Mouse (Mus musculus) midbrain, embryonic 13.5 days (tissue): ENCODE data around the gene Cldn12. TPM values are rescaled to one million over a fixed set of nuclear protein-coding genes. Genes with fewer than 3 reads are reported as not detected.

ENCODE experiments used
- ATAC-seq: fragments of 200-750 bp; cut with Nextera tagmentation; 2 replicates; pipeline ENCODE4 v1.8.0; 2017; ENCODE audit warnings: mild to moderate bottlenecking, moderate TSS enrichment, moderate library complexity
- H3K27ac ChIP-seq: fragments of 300-500 bp; sonication (generic); 2 replicates; pipeline ENCODE4 v1.5.1; 2015; ENCODE audit warnings: inconsistent platforms, mild to moderate bottlenecking, moderate library complexity
- H3K27me3 ChIP-seq: fragments of 300-500 bp; sonication (generic); 2 replicates; pipeline ENCODE4 v1.6.1; 2015; ENCODE audit warnings: mild to moderate bottlenecking, inconsistent platforms
- H3K36me3 ChIP-seq: fragments of 300-500 bp; sonication (generic); 2 replicates; pipeline ENCODE4 v1.6.1; 2015; ENCODE audit warnings: mild to moderate bottlenecking, inconsistent platforms
- H3K4me1 ChIP-seq: fragments of 300-500 bp; sonication (generic); replicated peaks from 2 replicates; pipeline ENCODE4 v1.6.1; 2015; ENCODE audit warnings: inconsistent platforms
- H3K4me2 ChIP-seq: fragments of 300-500 bp; sonication (generic); replicated peaks from 2 replicates; pipeline ENCODE4 v1.6.1; 2015; ENCODE audit warnings: moderate library complexity, mild to moderate bottlenecking, inconsistent platforms
- H3K4me3 ChIP-seq: fragments of 300-500 bp; sonication (generic); replicated peaks from 2 replicates; pipeline ENCODE4 v1.5.1; 2015; ENCODE audit warnings: mild to moderate bottlenecking, inconsistent platforms
- H3K9ac ChIP-seq: fragments of 300-500 bp; sonication (generic); replicated peaks from 2 replicates; pipeline ENCODE4 v1.6.1; 2015; ENCODE audit warnings: mild to moderate bottlenecking, inconsistent platforms
- H3K9me3 ChIP-seq: fragments of 300-500 bp; sonication (generic); 2 replicates; pipeline ENCODE4 v1.6.1; 2016; ENCODE audit warnings: mild to moderate bottlenecking, inconsistent platforms
- WGBS: fragments of 180-500 bp; shearing (Covaris S2); methylation state at CpG from one replicate; pipeline ENCODE4 v1.1.7; 2015; 5-methylcytosine and 5-hydroxymethylcytosine counted together
- polyA plus RNA-seq: library from polyadenylated mRNA; unstranded; fragments of >200 nt; fragmentation: Nextera tagmentation; extraction: Ambion mirVana; gene quantifications from 2 replicates; pipeline ENCODE4 v1.2.1, GENCODE M21; 2015

Cldn12 gene
- polyA plus RNA-seq, 1 experiment from 2014 or later, result 21.3 TPM

- H3K4me2 ChIP-seq, result no peak overlapping the region
- no peak for ATAC-seq
- 0 out of 2 replicates have a peak, but pooled peaks cover 9% of the 10 kb centered on the region for H3K36me3 ChIP-seq
- no peak overlapping the region for H3K27ac ChIP-seq
- peaks cover 21% of the 10 kb centered on the region for H3K4me1 ChIP-seq
- no peak overlapping the region for H3K4me3 ChIP-seq
- no peak overlapping the region for H3K9ac ChIP-seq
- H3K27me3 ChIP-seq, result no peaks in the 10 kb centered on the region
- no peaks in the 10 kb centered on the region for H3K9me3 ChIP-seq
- WGBS, result 85% methylated on average over 3 of the region's 3 CpGs
Observed at GRCm38 (mm10) chr5:5511401-5511800, 3.4 kb downstream of the Cldn12 start.

GRCm38 (mm10) chr5:5510989-5511388, 3.8 kb downstream of the Cldn12 start:
- H3K27ac ChIP-seq, result no peak overlapping the region
- no peaks in the 10 kb centered on the region for H3K9me3 ChIP-seq
- no peak overlapping the region for H3K9ac ChIP-seq
- H3K27me3 ChIP-seq, result no peaks in the 10 kb centered on the region
- H3K4me1 ChIP-seq, result peaks cover 21% of the 10 kb centered on the region
- H3K4me2 ChIP-seq, result no peak overlapping the region
- ATAC-seq, result no peak
- H3K4me3 ChIP-seq, result no peak overlapping the region
- WGBS, result 65% methylated on average over 5 of the region's 5 CpGs
- 0 out of 2 replicates have a peak, but pooled peaks cover 9% of the 10 kb centered on the region for H3K36me3 ChIP-seq

GRCm38 (mm10) chr5:5510304-5510887, 4.4 kb downstream of the Cldn12 start:
- H3K4me3 ChIP-seq, result no peak overlapping the region
- 0 out of 2 replicates have a peak, but pooled peaks cover 9% of the 10 kb centered on the region for H3K36me3 ChIP-seq
- H3K9ac ChIP-seq, result no peak overlapping the region
- no peak overlapping the region for H3K4me2 ChIP-seq
- H3K9me3 ChIP-seq, result no peaks in the 10 kb centered on the region
- ATAC-seq, result no peak
- H3K4me1 ChIP-seq, result peaks cover 21% of the 10 kb centered on the region
- H3K27me3 ChIP-seq, result no peaks in the 10 kb centered on the region
- 51% methylated on average over 10 of the region's 10 CpGs for WGBS
- no peak overlapping the region for H3K27ac ChIP-seq

- peak; percentile 62 for ATAC-seq
- H3K27me3 ChIP-seq, result no peaks in the 10 kb centered on the region
- peak overlapping the region; percentile 12; the same call in 1 of the 2 replicates for H3K27ac ChIP-seq
- H3K4me2 ChIP-seq, result peak overlapping the region; percentile 38
- no peak overlapping the region for H3K4me3 ChIP-seq
- WGBS, result 80% methylated on average over 10 of the region's 10 CpGs
- no peaks in the 10 kb centered on the region for H3K9me3 ChIP-seq
- peaks cover 15% of the 10 kb centered on the region for H3K4me1 ChIP-seq
- H3K36me3 ChIP-seq, result peaks cover 13% of the 10 kb centered on the region; the same call in 1 of the 2 replicates
- H3K9ac ChIP-seq, result no peak overlapping the region
Observed at GRCm38 (mm10) chr5:5508231-5508630, 6.5 kb downstream of the Cldn12 start.

- Histone ChIP-seq H3K27ac (peak overlapping the region; percentile 12; the same call in 1 of the 2 replicates), H3K9me3 (no peaks in the 10 kb centered on the region), H3K27me3 (no peaks in the 10 kb centered on the region), H3K9ac (0 out of 2 replicates have a peak overlapping the region, but pooled peaks have one; percentile 28), H3K36me3 (peaks cover 13% of the 10 kb centered on the region; the same call in 1 of the 2 replicates), H3K4me3 (peak overlapping the region; percentile 13; the same call in 1 of the 2 replicates), H3K4me1 (peaks cover 15% of the 10 kb centered on the region), H3K4me2 (peak overlapping the region; percentile 38)
- WGBS, result 25% methylated on average over 20 of the region's 20 CpGs
- peak; percentile 86 for ATAC-seq
Observed at GRCm38 (mm10) chr5:5507701-5508225, 7.0 kb downstream of the Cldn12 start.

GRCm38 (mm10) chr5:5504456-5504855, 10.3 kb downstream of the Cldn12 start:
- Histone ChIP-seq H3K4me1 (peaks cover 12% of the 10 kb centered on the region), H3K36me3 (peaks cover 10% of the 10 kb centered on the region; the same call in 1 of the 2 replicates), H3K4me3 (no peak overlapping the region), H3K27ac (no peak overlapping the region), H3K27me3 (no peaks in the 10 kb centered on the region), H3K4me2 (no peak overlapping the region), H3K9ac (no peak overlapping the region), H3K9me3 (no peaks in the 10 kb centered on the region)
- 89% methylated on average over 13 of the region's 13 CpGs for WGBS
- no peak for ATAC-seq

- WGBS, result 93% methylated on average over 4 of the region's 4 CpGs
- Histone ChIP-seq H3K4me2 (no peak overlapping the region), H3K27me3 (no peaks in the 10 kb centered on the region), H3K36me3 (peaks cover 10% of the 10 kb centered on the region; the same call in 1 of the 2 replicates), H3K9ac (no peak overlapping the region), H3K4me3 (no peak overlapping the region), H3K4me1 (peaks cover 12% of the 10 kb centered on the region), H3K9me3 (no peaks in the 10 kb centered on the region), H3K27ac (no peak overlapping the region)
- ATAC-seq, result no peak
Observed at GRCm38 (mm10) chr5:5503381-5503780, 11.4 kb downstream of the Cldn12 start.

- Histone ChIP-seq H3K4me1 (no peaks in the 10 kb centered on the region; the same call in 1 of the 2 replicates), H3K9me3 (no peaks in the 10 kb centered on the region), H3K4me3 (no peak overlapping the region), H3K9ac (no peak overlapping the region), H3K36me3 (peaks cover 4% of the 10 kb centered on the region; the same call in 1 of the 2 replicates), H3K4me2 (no peak overlapping the region), H3K27ac (no peak overlapping the region), H3K27me3 (no peaks in the 10 kb centered on the region)
- ATAC-seq, result no peak
- WGBS, result 91% methylated on average over 2 of the region's 2 CpGs
Observed at GRCm38 (mm10) chr5:5501583-5501982, 13.2 kb downstream of the Cldn12 start.

- peak; percentile 49; the same call in 1 of the 2 replicates for ATAC-seq
- Histone ChIP-seq H3K4me2 (no peak overlapping the region), H3K36me3 (no peaks in the 10 kb centered on the region), H3K9ac (no peak overlapping the region), H3K27me3 (0 out of 2 replicates have a peak, but pooled peaks cover 2% of the 10 kb centered on the region), H3K9me3 (no peaks in the 10 kb centered on the region), H3K4me3 (no peak overlapping the region), H3K4me1 (peaks cover 4% of the 10 kb centered on the region; the same call in 1 of the 2 replicates), H3K27ac (peak overlapping the region; percentile 25; the same call in 1 of the 2 replicates)
- WGBS, result 41% methylated on average over 3 of the region's 3 CpGs
Observed at GRCm38 (mm10) chr5:5496393-5496792, 18.4 kb downstream of the Cldn12 start.

- H3K4me2 ChIP-seq, result no peak overlapping the region
- H3K9ac ChIP-seq, result no peak overlapping the region
- no peak overlapping the region for H3K27ac ChIP-seq
- H3K4me1 ChIP-seq, result peaks cover 4% of the 10 kb centered on the region; the same call in 1 of the 2 replicates
- H3K27me3 ChIP-seq, result 0 out of 2 replicates have a peak, but pooled peaks cover 2% of the 10 kb centered on the region
- 90% methylated on average over 4 of the region's 4 CpGs for WGBS
- no peaks in the 10 kb centered on the region for H3K9me3 ChIP-seq
- H3K4me3 ChIP-seq, result no peak overlapping the region
- peak; percentile 52; the same call in 1 of the 2 replicates for ATAC-seq
- no peaks in the 10 kb centered on the region for H3K36me3 ChIP-seq
Observed at GRCm38 (mm10) chr5:5495042-5495441, 19.7 kb downstream of the Cldn12 start.

GRCm38 (mm10) chr5:5494269-5495005, 20.3 kb downstream of the Cldn12 start:
- H3K27ac ChIP-seq, result no peak overlapping the region
- H3K27me3 ChIP-seq, result 0 out of 2 replicates have a peak, but pooled peaks cover 2% of the 10 kb centered on the region
- no peak overlapping the region for H3K9ac ChIP-seq
- no peak overlapping the region for H3K4me3 ChIP-seq
- no peak overlapping the region for H3K4me2 ChIP-seq
- peaks cover 4% of the 10 kb centered on the region; the same call in 1 of the 2 replicates for H3K4me1 ChIP-seq
- peak; percentile 85 for ATAC-seq
- no peaks in the 10 kb centered on the region for H3K9me3 ChIP-seq
- 42% methylated on average over 16 of the region's 16 CpGs for WGBS
- H3K36me3 ChIP-seq, result no peaks in the 10 kb centered on the region

- 95% methylated on average over 4 of the region's 4 CpGs for WGBS
- no peak for ATAC-seq
- no peak overlapping the region for H3K4me2 ChIP-seq
Observed at GRCm38 (mm10) chr5:5492163-5492562, 22.6 kb downstream of the Cldn12 start.

More at GRCm38 (mm10) chr5:5492163-5492562, 22.6 kb downstream of the Cldn12 start:
- 0 out of 2 replicates have a peak, but pooled peaks cover 2% of the 10 kb centered on the region for H3K27me3 ChIP-seq
- no peaks in the 10 kb centered on the region for H3K36me3 ChIP-seq
- H3K4me1 ChIP-seq, result peaks cover 4% of the 10 kb centered on the region; the same call in 1 of the 2 replicates
- no peak overlapping the region for H3K4me3 ChIP-seq
- H3K27ac ChIP-seq, result no peak overlapping the region
- H3K9ac ChIP-seq, result no peak overlapping the region
- H3K9me3 ChIP-seq, result no peaks in the 10 kb centered on the region
